Mouse (Mus musculus): ENCODE measurements at regions not wholly inside any gene's neighbourhood (a gene's known extent, or its start where the extent isn't known, plus 50 kb on each side); places are given as distances from the start of the nearest gene placed in this dataset.

GRCm38 (mm10) chr13:15914270-15914669 lies 97.4 kb upstream of the Inhba start:
- DNase-seq (ENCODE audit: low read depth in 2 of 2, low spot score in 2 of 2), result no peak

- DNase-seq (ENCODE audit: low read depth in 2 of 2, low spot score in 2 of 2), result no peak
Observed at GRCm38 (mm10) chr13:15929890-15930289, 81.8 kb upstream of the Inhba start.

- DNase-seq (ENCODE audit: low read depth in 2 of 2, low spot score in 2 of 2), result no peak
Observed at GRCm38 (mm10) chr13:15931553-15932162, 80.0 kb upstream of the Inhba start.

- no peak for DNase-seq (ENCODE audit: low read depth in 2 of 2, low spot score in 2 of 2)
Observed at GRCm38 (mm10) chr13:15935689-15936088, 76.0 kb upstream of the Inhba start.

- DNase-seq (ENCODE audit: low read depth in 2 of 2, low spot score in 2 of 2), result peak; percentile 2 to 14
Observed at GRCm38 (mm10) chr13:15936109-15936508, 75.5 kb upstream of the Inhba start.

GRCm38 (mm10) chr13:15950143-15950542 lies 61.5 kb upstream of the Inhba start:
- DNase-seq (ENCODE audit: low read depth in 2 of 2, low spot score in 2 of 2), result no peak

GRCm38 (mm10) chr13:15950885-15951610 lies 60.6 kb upstream of the Inhba start:
- DNase-seq (ENCODE audit: low read depth in 2 of 2, low spot score in 2 of 2), result no peak

Measured in CD8-positive naive resting alpha-beta T cell, adult 2 months (primary cell).